ENCODE assay signal across 8 mouse cellular contexts in the genomic region with DNA sequence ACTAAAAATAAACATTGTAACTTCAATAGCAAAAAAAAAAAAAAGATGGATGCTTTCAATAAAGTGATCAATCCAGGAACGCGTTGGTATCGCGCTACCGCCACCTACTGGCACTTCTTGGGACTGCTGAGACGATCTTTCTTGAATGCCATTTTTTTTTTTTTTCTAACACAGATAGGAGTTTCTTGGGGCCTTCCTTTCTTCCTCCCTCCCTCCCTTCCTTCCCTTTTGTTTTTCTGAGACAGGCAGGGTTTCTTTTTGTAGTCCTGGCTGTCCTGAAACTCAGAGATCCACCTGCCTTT. TPM values are rescaled to one million over a fixed set of nuclear protein-coding genes. Genes with fewer than 3 reads are reported as not detected.
DNase-seq lines count a peak whose midpoint lies in the region; ATAC-seq and TF ChIP-seq lines count a peak whose summit lies in the region.

No protein-coding gene starts in this region.

- no peak overlapping the region for H3K4me3 ChIP-seq in midbrain, embryonic 14.5 days (replicated peaks; ENCODE audit: low read depth, low read length)
- H3K4me3 ChIP-seq in midbrain, embryonic 13.5 days (replicated peaks) = no peak overlapping the region
- H3K4me3 ChIP-seq in liver, adult 2 months (ENCODE audit: insufficient read depth, low read depth, low read length) = no peak overlapping the region
- no peak overlapping the region for H3K4me3 ChIP-seq in small intestine, adult 2 months (ENCODE audit: low read depth, low read length)

- H3K27me3 ChIP-seq in midbrain, embryonic 14.5 days (ENCODE audit: control insufficient read depth, insufficient read depth, low read length) = no peaks in the 10 kb centered on the region
- H3K27me3 ChIP-seq in midbrain, embryonic 13.5 days = peaks cover 5% of the 10 kb centered on the region; the same call in 1 of the 2 replicates
- H3K27me3 ChIP-seq in liver, adult 2 months (ENCODE audit: control insufficient read depth, insufficient read depth, low read length) = peaks cover 4% of the 10 kb centered on the region; the same call in 1 of the 2 replicates
- H3K27me3 ChIP-seq in small intestine, adult 2 months (ENCODE audit: control insufficient read depth, insufficient read depth, low read length) = no peaks in the 10 kb centered on the region

- under 1% methylated on average over 6 of the region's 6 CpGs for WGBS in midbrain, embryonic 14.5 days
- WGBS in midbrain, embryonic 13.5 days = under 1% methylated on average over 6 of the region's 6 CpGs
- 0% methylated on average over 6 of the region's 6 CpGs for WGBS in liver, adult 2 months
- WGBS in small intestine, adult 2 months = under 1% methylated on average over 6 of the region's 6 CpGs

- TF ChIP-seq CTCF in liver, adult 2 months (IDR thresholded peaks at IDR 0.05; ENCODE audit: low read depth, low read length) = peak; percentile 80
- peak; percentile 90; the same call in 1 of the 2 replicates for TF ChIP-seq CTCF in small intestine, adult 2 months (IDR thresholded peaks at IDR 0.05; ENCODE audit: extremely low read depth, insufficient read length, insufficient replicate concordance, low read depth, low read length)

- no peak overlapping the region for H3K27ac ChIP-seq in midbrain, embryonic 14.5 days (replicated peaks; ENCODE audit: low read depth, low read length)
- H3K27ac ChIP-seq in midbrain, embryonic 13.5 days = no peak overlapping the region
- H3K27ac ChIP-seq in liver, adult 2 months (replicated peaks; ENCODE audit: insufficient read depth, low read depth, low read length) = no peak overlapping the region
- no peak overlapping the region for H3K27ac ChIP-seq in small intestine, adult 2 months (ENCODE audit: insufficient read depth, low read depth, low read length)

- H3K9ac ChIP-seq in midbrain, embryonic 14.5 days (replicated peaks; ENCODE audit: low read length) = no peak overlapping the region
- H3K9ac ChIP-seq in midbrain, embryonic 13.5 days (replicated peaks) = no peak overlapping the region
- no peak overlapping the region for H3K9ac ChIP-seq in liver, adult 2 months (ENCODE audit: low read depth, low read length)

- peak; percentile 38 for DNase-seq in cerebellum, adult 8-10 months
- no peak for DNase-seq in cerebellum, adult 11-12 months
- peak; percentile 95 for DNase-seq in midbrain, embryonic 14.5 days
- peak; percentile 49 to 68 for DNase-seq in adrenal gland, postnatal 36 days
- peak; percentile 43 for DNase-seq in liver, adult 2 months (ENCODE audit: extremely low read depth, low read depth, low spot score)

- H3K79me2 ChIP-seq in liver, adult 2 months (ENCODE audit: control insufficient read depth, insufficient read depth, low read length) = no peaks in the 10 kb centered on the region

- no peaks in the 10 kb centered on the region for H3K9me3 ChIP-seq in midbrain, embryonic 14.5 days (ENCODE audit: control insufficient read depth, low read length)
- H3K9me3 ChIP-seq in midbrain, embryonic 13.5 days = no peaks in the 10 kb centered on the region

- no peak for TF ChIP-seq POLR2A in liver, adult 2 months (IDR thresholded peaks at IDR 0.05; ENCODE audit: extremely low read depth, insufficient read depth, low read length)
- no peak for TF ChIP-seq POLR2A in small intestine, adult 2 months (IDR thresholded peaks at IDR 0.05; ENCODE audit: low read depth, low read length)

- no peaks in the 10 kb centered on the region for H3K36me3 ChIP-seq in midbrain, embryonic 14.5 days (ENCODE audit: control insufficient read depth, insufficient read depth, low read length)
- no peaks in the 10 kb centered on the region for H3K36me3 ChIP-seq in midbrain, embryonic 13.5 days
- H3K36me3 ChIP-seq in liver, adult 2 months (ENCODE audit: control insufficient read depth, insufficient read depth, low read length) = no peaks in the 10 kb centered on the region
- H3K36me3 ChIP-seq in small intestine, adult 2 months (ENCODE audit: control insufficient read depth, insufficient read depth, low read length) = no peaks in the 10 kb centered on the region

- no peaks in the 10 kb centered on the region for H3K4me1 ChIP-seq in midbrain, embryonic 14.5 days (ENCODE audit: control insufficient read depth, insufficient read depth, low read length)
- no peaks in the 10 kb centered on the region for H3K4me1 ChIP-seq in midbrain, embryonic 13.5 days (replicated peaks)
- no peaks in the 10 kb centered on the region for H3K4me1 ChIP-seq in liver, adult 2 months (ENCODE audit: control insufficient read depth, insufficient read depth, low read length)
- no peaks in the 10 kb centered on the region for H3K4me1 ChIP-seq in small intestine, adult 2 months (ENCODE audit: control insufficient read depth, insufficient read depth, insufficient read length, low read length)

- ATAC-seq in midbrain, embryonic 14.5 days (ENCODE audit: low FRiP score, low TSS enrichment) = no peak
- ATAC-seq in midbrain, embryonic 13.5 days = no peak
- ATAC-seq in erythroid progenitor cell, adult 5-6 weeks (replicated peaks; ENCODE audit: low FRiP score, poor library complexity, severe bottlenecking) = peak; percentile 66

- no peak overlapping the region for H3K4me2 ChIP-seq in midbrain, embryonic 14.5 days (ENCODE audit: low read length)
- no peak overlapping the region for H3K4me2 ChIP-seq in midbrain, embryonic 13.5 days (replicated peaks)

RNA-seq across cellular contexts. Expression of a gene that starts 13.5 kb away (rescaled TPM):
- polyA plus RNA-seq in midbrain, embryonic 14.5 days (2014; fragmentation: Nextera tagmentation; extraction: Ambion mirVana) = 49.6 and 52.1 TPM in 2 replicates
- 48.8 and 52.9 TPM in 2 replicates for polyA plus RNA-seq in midbrain, embryonic 13.5 days (2015; fragmentation: Nextera tagmentation; extraction: Ambion mirVana)
- total RNA-seq in adrenal gland, postnatal 36 days (2021) = 100 to 1,000 TPM in 1 of 2 experiments, 10 to 100 TPM in 1; 98.9 to 111 TPM
- total RNA-seq in erythroid progenitor cell, adult 5-6 weeks (2015; ENCODE audit: low replicate concordance) = 22.6 and 25.6 TPM in 2 replicates
- total RNA-seq in erythroid progenitor cell, adult 5-6 weeks (2017; ENCODE audit: low replicate concordance) = 12.5 and 16.0 TPM in 2 replicates
- 85.6 and 110 TPM in 2 replicates for total RNA-seq in liver, adult 2 months (2014; rRNA removed)
- polyA plus RNA-seq in liver, adult 2 months (2012; rRNA removed) = 75.3 and 76.4 TPM in 2 replicates
- 171 and 272 TPM in 2 replicates for polyA plus RNA-seq in small intestine, adult 2 months (2012; rRNA removed)

RNA-seq across cellular contexts. Expression of a gene that starts 59.1 kb away (rescaled TPM):
- polyA plus RNA-seq in midbrain, embryonic 14.5 days (2014; fragmentation: Nextera tagmentation; extraction: Ambion mirVana) = not detected in 2 replicates
- not detected in 2 replicates for polyA plus RNA-seq in midbrain, embryonic 13.5 days (2015; fragmentation: Nextera tagmentation; extraction: Ambion mirVana)
- total RNA-seq in adrenal gland, postnatal 36 days (2021) = not detected
- total RNA-seq in erythroid progenitor cell, adult 5-6 weeks (2015; ENCODE audit: low replicate concordance) = not detected in 2 replicates
- total RNA-seq in erythroid progenitor cell, adult 5-6 weeks (2017; ENCODE audit: low replicate concordance) = not detected in 2 replicates
- not detected in 2 replicates for total RNA-seq in liver, adult 2 months (2014; rRNA removed)
- not detected in 2 replicates for polyA plus RNA-seq in liver, adult 2 months (2012; rRNA removed)
- not detected in 2 replicates for polyA plus RNA-seq in small intestine, adult 2 months (2012; rRNA removed)
